Mouse (Mus musculus) brain, embryonic 14.5 days (tissue): ENCODE results near the gene Zfp217. TPM values are rescaled to one million over a fixed set of nuclear protein-coding genes. Genes with fewer than 3 reads are reported as not detected.

Source experiments
- DNase-seq: peaks from one replicate; pipeline ENCODE4 v3.0.0-alpha.2; 2011; ENCODE audit warnings: low read depth
- CTCF ChIP-seq: fragments of 200-500 bp; IDR thresholded peaks from 2 replicates; pipeline ENCODE4 v1.5.1; 2012; ENCODE audit warnings: inconsistent platforms, mild to moderate bottlenecking, moderate library complexity, borderline replicate concordance; ENCODE audit not compliant: insufficient read depth, insufficient read length; ENCODE audit errors: extremely low read depth
- POLR2A ChIP-seq: fragments of 200-500 bp; IDR thresholded peaks from 2 replicates; pipeline ENCODE4 v1.6.1; 2012; ENCODE audit warnings: mild to moderate bottlenecking, inconsistent platforms, borderline replicate concordance; ENCODE audit not compliant: poor library complexity, insufficient read depth, insufficient read length, severe bottlenecking; ENCODE audit errors: extremely low read depth
- polyA plus RNA-seq: library from polyadenylated mRNA; depleted of rRNA; stranded (reverse); fragments of >200 nt; gene quantifications from 2 replicates; pipeline ENCODE4 v1.2.3, GENCODE M21; 2012

Zfp217 gene
- polyA plus RNA-seq, 1 experiment, result 7.6 TPM

- TF ChIP-seq CTCF (no peak), POLR2A (no peak)
- DNase-seq, result no peak
These were observed 40.1 kb downstream of the Zfp217 start for GRCm38 (mm10) chr2:170107791-170108190.

DNA sequence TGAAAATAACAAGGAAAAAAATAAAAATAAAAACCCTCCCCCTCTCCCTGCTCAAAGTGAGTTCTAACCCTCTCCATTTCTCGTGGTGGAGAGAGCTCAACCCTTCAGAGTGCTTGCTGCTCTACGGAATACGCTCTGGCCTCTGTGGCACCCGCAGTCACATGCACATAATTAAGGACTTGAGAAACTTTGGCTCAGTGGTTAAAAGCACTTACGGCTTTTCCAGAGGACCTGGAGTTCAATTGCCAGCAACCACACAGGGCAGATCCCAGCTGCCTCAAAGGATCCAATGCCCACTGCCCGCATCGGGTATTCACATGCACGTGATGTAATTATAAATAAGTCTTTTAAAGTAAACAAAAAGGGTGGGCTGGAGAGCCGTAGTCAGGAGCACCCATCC lies 41.9 kb downstream of the Zfp217 start:
- TF ChIP-seq CTCF (no peak), POLR2A (no peak)
- peak; percentile 35 for DNase-seq

DNA sequence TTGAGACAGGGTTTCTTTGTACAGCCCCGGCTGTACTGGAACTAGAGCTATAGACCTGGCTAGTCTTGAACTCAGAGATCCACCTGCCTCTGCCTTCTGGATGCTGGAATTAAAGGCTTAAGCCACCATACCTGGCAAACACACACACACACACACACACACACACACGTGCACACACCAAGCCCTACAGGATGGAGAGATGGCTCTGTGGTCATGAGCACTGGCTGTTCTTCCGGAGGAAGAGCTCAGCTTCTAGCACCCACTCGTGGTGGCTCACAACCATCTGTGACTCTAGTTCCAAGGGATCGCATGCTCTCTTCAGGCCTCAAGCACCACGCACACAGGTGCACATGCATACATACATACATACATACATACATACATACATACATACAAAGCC lies 43.5 kb downstream of the Zfp217 start:
- no peak for DNase-seq
- TF ChIP-seq CTCF (no peak), POLR2A (no peak)

DNA sequence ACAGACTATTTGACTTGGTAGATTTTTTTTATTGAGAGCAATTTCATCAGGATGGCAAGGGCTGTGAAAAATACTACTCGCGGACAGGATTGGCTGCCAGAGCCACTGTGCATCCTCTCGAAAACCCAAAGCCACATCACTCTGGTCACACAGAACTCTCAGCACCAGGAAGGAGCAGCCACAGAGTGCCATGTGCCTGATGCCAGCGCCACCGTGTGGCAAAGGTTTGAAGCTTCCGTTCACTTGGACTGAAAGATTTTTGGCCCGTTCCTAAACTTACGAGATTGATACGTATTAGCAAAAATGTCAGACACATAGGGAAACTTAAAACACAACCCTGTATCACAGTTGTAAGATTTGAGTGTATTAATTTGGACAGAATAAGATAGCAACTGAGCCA lies 44.1 kb downstream of the Zfp217 start:
- TF ChIP-seq POLR2A (no peak), CTCF (peak; percentile 87)
- peak; percentile 71 for DNase-seq

GRCm38 (mm10) chr2:170103341-170103740 lies 44.6 kb downstream of the Zfp217 start:
- TF ChIP-seq POLR2A, result no peak
- TF ChIP-seq CTCF, result no peak
- no peak for DNase-seq

GRCm38 (mm10) chr2:170101932-170102331 lies 46.0 kb downstream of the Zfp217 start:
- TF ChIP-seq CTCF, result no peak
- TF ChIP-seq POLR2A, result no peak
- no peak for DNase-seq

DNA sequence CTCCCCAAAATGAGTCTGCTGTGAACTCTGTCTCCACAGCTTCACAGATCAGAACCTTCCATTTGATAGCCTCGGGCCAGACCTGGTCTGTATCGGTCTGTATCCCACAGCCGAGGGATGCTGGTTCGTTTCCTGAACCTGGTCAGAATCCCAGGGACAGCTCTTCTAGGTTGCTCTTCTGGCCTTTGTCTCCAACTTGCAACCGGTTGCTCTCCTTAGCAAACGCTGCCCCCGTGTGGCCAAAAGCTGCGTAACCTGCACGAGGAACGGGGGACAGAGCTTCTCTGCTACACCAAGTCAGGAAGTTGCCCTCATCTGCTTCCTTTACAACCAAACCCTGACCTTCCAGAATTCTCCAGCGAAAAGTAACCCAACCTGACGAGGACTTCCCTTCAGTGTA lies 46.8 kb downstream of the Zfp217 start:
- DNase-seq, result peak; percentile 93
- TF ChIP-seq CTCF (peak; percentile 100), POLR2A (no peak)

GRCm38 (mm10) chr2:170094871-170095270 lies 53.0 kb downstream of the Zfp217 start:
- DNase-seq, result no peak
- no peak for TF ChIP-seq CTCF
- no peak for TF ChIP-seq POLR2A

DNA sequence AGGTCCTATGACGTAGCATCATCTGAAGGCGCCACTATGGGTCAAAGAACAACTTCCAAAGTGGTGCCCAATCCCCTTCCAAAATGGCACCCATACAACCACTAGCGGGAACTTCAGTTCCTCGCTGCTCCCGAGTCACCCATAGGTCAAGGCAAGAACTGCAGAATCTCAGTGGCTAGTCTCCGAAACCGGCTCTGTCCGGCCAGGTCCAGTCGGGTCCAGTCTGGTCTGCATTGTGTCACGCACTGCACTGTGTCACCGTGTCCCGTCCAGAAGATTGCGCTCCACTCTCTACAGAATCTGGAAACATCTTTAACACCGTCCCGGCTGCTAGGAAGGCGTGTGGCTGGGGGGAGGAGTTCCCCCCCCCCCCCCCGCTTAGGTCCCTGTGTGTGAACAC lies 53.7 kb downstream of the Zfp217 start:
- DNase-seq, result no peak
- no peak for TF ChIP-seq CTCF
- no peak for TF ChIP-seq POLR2A

GRCm38 (mm10) chr2:170091563-170092443 lies 56.1 kb downstream of the Zfp217 start:
- no peak for DNase-seq
- no peak for TF ChIP-seq CTCF
- no peak for TF ChIP-seq POLR2A

DNA sequence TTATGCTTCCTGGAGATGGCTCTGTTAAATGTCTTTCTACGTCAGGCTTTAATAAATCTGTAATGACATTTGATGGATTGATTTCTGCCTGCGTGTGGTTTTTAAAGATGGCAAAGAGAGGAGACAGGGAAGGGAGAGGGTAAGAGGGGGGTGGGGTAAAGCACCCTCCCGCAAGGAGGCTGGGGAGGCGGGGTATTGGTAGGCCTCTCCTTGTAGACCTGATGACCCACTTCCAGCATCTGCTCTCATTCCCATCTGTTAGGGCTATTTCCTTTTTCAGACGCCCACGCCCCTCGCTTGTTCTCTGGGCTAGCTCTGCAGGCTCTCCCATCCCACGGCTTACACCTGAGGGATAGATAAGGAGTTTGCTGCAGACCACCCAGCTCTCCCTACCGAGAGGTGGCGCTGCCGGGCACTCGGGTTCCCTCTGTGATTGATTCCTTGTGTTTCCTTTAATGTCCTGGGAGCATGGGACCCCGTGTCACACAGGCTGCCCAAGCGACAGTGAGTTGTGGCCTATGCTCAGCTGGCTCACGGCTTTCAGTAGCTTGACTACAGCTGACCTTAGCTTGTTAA lies 69.4 kb downstream of the Zfp217 start:
- TF ChIP-seq CTCF, result peak; percentile 3; the same call in 1 of the 2 replicates
- TF ChIP-seq POLR2A, result no peak

More for the DNA sequence above, 69.4 kb downstream of the Zfp217 start:
- DNase-seq, result no peak
